Comparison of ENCODE assay signal across 24 mouse cellular contexts in the genomic region with DNA sequence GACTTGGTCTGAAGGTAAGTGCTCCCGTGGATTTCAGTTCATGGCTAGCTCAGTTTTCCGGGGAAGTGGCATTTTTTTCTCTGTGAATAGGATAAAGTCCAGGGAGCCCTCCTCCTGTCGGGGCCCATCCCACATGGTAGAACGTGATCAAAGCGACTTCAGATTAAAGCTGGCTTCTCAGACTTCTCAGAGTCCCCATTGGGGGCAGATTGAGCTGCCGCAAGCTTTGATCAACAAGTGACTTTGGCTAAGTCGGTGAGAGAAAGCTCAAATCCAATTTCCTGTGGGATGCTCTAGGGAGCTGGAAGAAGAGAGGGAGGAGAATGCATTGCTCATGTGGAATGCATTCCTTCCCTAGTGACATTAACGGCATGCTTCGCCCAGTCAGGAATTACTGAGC. TPM values are rescaled to one million over a fixed set of nuclear protein-coding genes. Genes with fewer than 3 reads are reported as not detected.
DNase-seq lines count a peak whose midpoint lies in the region; ATAC-seq lines count a peak whose summit lies in the region.
"Had no signal": no experiment of that assay in that cellular context is flagged by ENCODE, and none has a peak within 500 bp of the region (broad histone marks: within the 10 kb centered on the region; RNA-seq: fewer than 3 reads in every experiment).

No protein-coding gene starts in this region.

- no peak for ATAC-seq in midbrain, embryonic 12.5 days (ENCODE audit: low FRiP score, low read depth)
- ATAC-seq: activated CD4-positive, CD25-positive, alpha-beta regulatory T cell, adult 4 months; CD4-positive, CD25-positive, alpha-beta regulatory T cell, adult 4 months; forebrain, postnatal 0 days had no signal

- H3K27me3 ChIP-seq in midbrain, embryonic 12.5 days: peaks cover 33% of the 10 kb centered on the region

- H3K9ac ChIP-seq in midbrain, embryonic 12.5 days (replicated peaks): no peak overlapping the region
- H3K9ac ChIP-seq: forebrain, postnatal 0 days; heart, embryonic 13.5 days; limb, embryonic 12.5 days; liver, embryonic 13.5 days; lung, embryonic 14.5 days had no signal

- peaks cover 10% of the 10 kb centered on the region; the same call in 1 of the 2 replicates for H3K4me1 ChIP-seq in midbrain, embryonic 12.5 days
- H3K4me1 ChIP-seq: liver, embryonic 13.5 days had no signal

- H3K4me2 ChIP-seq in midbrain, embryonic 12.5 days (replicated peaks): peak overlapping the region; percentile 19; the same call in 1 of the 2 replicates
- H3K4me2 ChIP-seq: heart, embryonic 13.5 days; limb, embryonic 12.5 days; liver, embryonic 13.5 days; lung, embryonic 14.5 days had no signal

- no peaks in the 10 kb centered on the region for H3K9me3 ChIP-seq in midbrain, embryonic 12.5 days
- H3K9me3 ChIP-seq: forebrain, embryonic 10.5 days; heart, embryonic 13.5 days; limb, embryonic 12.5 days; liver, embryonic 13.5 days had no signal

- H3K36me3 ChIP-seq in midbrain, embryonic 12.5 days: no peaks in the 10 kb centered on the region
- H3K36me3 ChIP-seq: forebrain, embryonic 10.5 days; heart, embryonic 13.5 days; limb, embryonic 12.5 days; liver, embryonic 13.5 days had no signal

- no peak overlapping the region for H3K4me3 ChIP-seq in midbrain, embryonic 12.5 days
- H3K4me3 ChIP-seq: forebrain, embryonic 10.5 days; heart, embryonic 13.5 days; limb, embryonic 12.5 days; liver, embryonic 13.5 days had no signal

- no peak overlapping the region for H3K27ac ChIP-seq in midbrain, embryonic 12.5 days (replicated peaks)
- H3K27ac ChIP-seq: forebrain, embryonic 10.5 days; heart, embryonic 13.5 days; limb, embryonic 12.5 days; liver, embryonic 13.5 days had no signal

- peak; percentile 54 for DNase-seq in embryo, embryonic 10.5 days (ENCODE audit: low spot score)
- DNase-seq in embryo, embryonic 9.5 days (ENCODE audit: extremely low spot score): no peak
- DNase-seq in spleen, postnatal 10 days (ENCODE audit: low spot score in 2 of 2): peak; percentile 1 to 10
- DNase-seq in spleen, postnatal 36 days (ENCODE audit: low spot score in 2 of 2): no peak
- DNase-seq in retina, postnatal 1 day: peak; percentile 73
- no peak for DNase-seq in adrenal gland, postnatal 14 days
- DNase-seq in right cerebral cortex, adult 2 months (ENCODE audit: low spot score in 2 of 2): no peak
- DNase-seq: adrenal gland, postnatal 25 days; cerebellum, adult 11-12 months; forebrain, postnatal 0 days; heart, adult 18-20 months; kidney, adult 18-20 months; layer of hippocampus, adult 9-11 months; liver, embryonic 13.5 days; lung, embryonic 14.5 days; lung, postnatal 36 days; right cerebral cortex, postnatal 4 days; thymus, postnatal 14 days had no signal

- 3% methylated on average over 9 of the region's 9 CpGs for WGBS in midbrain, embryonic 12.5 days

RNA-seq across cellular contexts. Expression of gene Galnt10, which starts 10.1 kb away (rescaled TPM):
- polyA plus RNA-seq in midbrain, embryonic 12.5 days (2016; fragmentation: Nextera tagmentation; extraction: Ambion mirVana): 25.8 and 26.6 TPM in 2 replicates
- 39.8 and 46.4 TPM in 2 replicates for total RNA-seq in adrenal gland, postnatal 14 days (2021)

Comparison
In these comparisons a context has a peak if more than half of its experiments do, and no peak if none do; other contexts are left out.
1. DNase-seq: peak in embryo, embryonic 10.5 days (single experiment), spleen, postnatal 10 days (2 of 2) and retina, postnatal 1 day (single experiment); none in embryo, embryonic 9.5 days (single experiment), spleen, postnatal 36 days (0 of 2), adrenal gland, postnatal 14 days (single experiment) and right cerebral cortex, adult 2 months (0 of 2).